Mouse (Mus musculus) heart, embryonic 10.5 days (tissue): Measurements from ENCODE around the gene Trio. TPM values are rescaled to one million over a fixed set of nuclear protein-coding genes. Genes with fewer than 3 reads are reported as not detected.

ENCODE experiments used
- DNase-seq: peaks from one replicate; pipeline ENCODE4 v3.0.0-alpha.2; 2017; ENCODE audit warnings: low spot score
- H3K27ac ChIP-seq: fragments of 300-500 bp; sonication (generic); 2 replicates; pipeline ENCODE4 v1.5.1; 2016; ENCODE audit warnings: mild to moderate bottlenecking
- H3K27me3 ChIP-seq: fragments of 300-500 bp; sonication (generic); 2 replicates; pipeline ENCODE4 v1.6.1; 2016; ENCODE audit warnings: mild to moderate bottlenecking; ENCODE audit not compliant: poor library complexity, insufficient read depth, severe bottlenecking
- H3K36me3 ChIP-seq: fragments of 300-500 bp; sonication (generic); 2 replicates; pipeline ENCODE4 v1.6.1; 2016; ENCODE audit warnings: mild to moderate bottlenecking, moderate library complexity
- H3K4me1 ChIP-seq: fragments of 300-500 bp; sonication (generic); 2 replicates; pipeline ENCODE4 v1.6.1; 2016; ENCODE audit warnings: mild to moderate bottlenecking
- H3K4me3 ChIP-seq: fragments of 300-500 bp; sonication (generic); 2 replicates; pipeline ENCODE4 v1.5.1; 2016; ENCODE audit warnings: mild to moderate bottlenecking, moderate library complexity
- H3K9me3 ChIP-seq: fragments of 300-500 bp; sonication (generic); 2 replicates; pipeline ENCODE4 v1.6.1; 2016; ENCODE audit warnings: mild to moderate bottlenecking, moderate library complexity
- WGBS: fragments of 180-500 bp; shearing (Covaris S2); methylation state at CpG from one replicate; pipeline ENCODE4 v1.1.7; 2016; 5-methylcytosine and 5-hydroxymethylcytosine counted together
- polyA plus RNA-seq: library from polyadenylated mRNA; unstranded; fragments of >200 nt; fragmentation: Nextera tagmentation; extraction: Ambion mirVana; gene quantifications from 2 replicates; pipeline ENCODE4 v1.2.1, GENCODE M21; 2016

The Trio gene
- polyA plus RNA-seq, 1 experiment from 2014 or later = 22.7 TPM

GRCm38 (mm10) chr15:27761416-27761815 is 264.2 kb downstream of the Trio start:
- H3K4me1 ChIP-seq = no peaks in the 10 kb centered on the region
- no peaks in the 10 kb centered on the region for H3K9me3 ChIP-seq
- no peaks in the 10 kb centered on the region for H3K27me3 ChIP-seq
- no peak overlapping the region for H3K4me3 ChIP-seq
- DNase-seq = no peak
- H3K36me3 ChIP-seq = peaks cover 70% of the 10 kb centered on the region
- 86% methylated on average over 3 of the region's 3 CpGs for WGBS
- H3K27ac ChIP-seq = no peak overlapping the region

GRCm38 (mm10) chr15:27760655-27761054 is 265.0 kb downstream of the Trio start:
- Histone ChIP-seq H3K4me1 (no peaks in the 10 kb centered on the region), H3K36me3 (peaks cover 70% of the 10 kb centered on the region), H3K4me3 (no peak overlapping the region), H3K27ac (no peak overlapping the region), H3K9me3 (no peaks in the 10 kb centered on the region), H3K27me3 (no peaks in the 10 kb centered on the region)
- WGBS = 89% methylated on average over 1 of the region's 1 CpGs
- no peak for DNase-seq

GRCm38 (mm10) chr15:27759890-27760289 is 265.8 kb downstream of the Trio start:
- Histone ChIP-seq H3K27ac (no peak overlapping the region), H3K36me3 (peaks cover 72% of the 10 kb centered on the region)
- DNase-seq = no peak

GRCm38 (mm10) chr15:27758680-27759079 is 267.0 kb downstream of the Trio start:
- no peak overlapping the region for H3K27ac ChIP-seq
- peaks cover 71% of the 10 kb centered on the region for H3K36me3 ChIP-seq
- H3K4me1 ChIP-seq = no peaks in the 10 kb centered on the region
- 69% methylated on average over 6 of the region's 6 CpGs for WGBS
- no peak overlapping the region for H3K4me3 ChIP-seq
- DNase-seq = no peak
- no peaks in the 10 kb centered on the region for H3K27me3 ChIP-seq
- H3K9me3 ChIP-seq = no peaks in the 10 kb centered on the region

More at GRCm38 (mm10) chr15:27759890-27760289, 265.8 kb downstream of the Trio start:
- H3K4me3 ChIP-seq = no peak overlapping the region
- H3K27me3 ChIP-seq = no peaks in the 10 kb centered on the region
- H3K4me1 ChIP-seq = no peaks in the 10 kb centered on the region
- 83% methylated on average over 5 of the region's 5 CpGs for WGBS
- H3K9me3 ChIP-seq = no peaks in the 10 kb centered on the region

GRCm38 (mm10) chr15:27756426-27756825 is 269.2 kb downstream of the Trio start:
- 92% methylated on average over 11 of the region's 11 CpGs for WGBS
- H3K27ac ChIP-seq = no peak overlapping the region
- H3K9me3 ChIP-seq = no peaks in the 10 kb centered on the region
- no peak for DNase-seq
- H3K4me1 ChIP-seq = no peaks in the 10 kb centered on the region
- peaks cover 78% of the 10 kb centered on the region for H3K36me3 ChIP-seq
- no peaks in the 10 kb centered on the region for H3K27me3 ChIP-seq
- no peak overlapping the region for H3K4me3 ChIP-seq

- DNase-seq = no peak
- Histone ChIP-seq H3K27ac (no peak overlapping the region), H3K4me1 (no peaks in the 10 kb centered on the region)
Observed at GRCm38 (mm10) chr15:27754571-27755260, 270.9 kb downstream of the Trio start.

GRCm38 (mm10) chr15:27753923-27754322 is 271.7 kb downstream of the Trio start:
- Histone ChIP-seq H3K9me3 (no peaks in the 10 kb centered on the region), H3K27me3 (no peaks in the 10 kb centered on the region), H3K27ac (no peak overlapping the region), H3K4me1 (no peaks in the 10 kb centered on the region), H3K4me3 (no peak overlapping the region), H3K36me3 (peaks cover 86% of the 10 kb centered on the region)
- no peak for DNase-seq
- WGBS = 77% methylated on average over 5 of the region's 5 CpGs

More at GRCm38 (mm10) chr15:27754571-27755260, 270.9 kb downstream of the Trio start:
- Histone ChIP-seq H3K4me3 (no peak overlapping the region), H3K27me3 (no peaks in the 10 kb centered on the region), H3K9me3 (no peaks in the 10 kb centered on the region), H3K36me3 (peaks cover 83% of the 10 kb centered on the region)
- WGBS = 77% methylated on average over 7 of the region's 7 CpGs

- Histone ChIP-seq H3K9me3 (no peaks in the 10 kb centered on the region), H3K27me3 (no peaks in the 10 kb centered on the region), H3K36me3 (peaks cover 90% of the 10 kb centered on the region), H3K4me3 (no peak overlapping the region), H3K27ac (no peak overlapping the region), H3K4me1 (no peaks in the 10 kb centered on the region; the same call in 1 of the 2 replicates)
- DNase-seq = no peak
- WGBS = 83% methylated on average over 7 of the region's 7 CpGs
Observed at GRCm38 (mm10) chr15:27752677-27753342, 272.8 kb downstream of the Trio start.

- 81% methylated on average over 12 of the region's 12 CpGs for WGBS
- Histone ChIP-seq H3K4me3 (no peak overlapping the region), H3K4me1 (no peaks in the 10 kb centered on the region; the same call in 1 of the 2 replicates), H3K27me3 (no peaks in the 10 kb centered on the region), H3K27ac (no peak overlapping the region), H3K36me3 (peaks cover 92% of the 10 kb centered on the region), H3K9me3 (no peaks in the 10 kb centered on the region)
- no peak for DNase-seq
Observed at GRCm38 (mm10) chr15:27751612-27752405, 273.8 kb downstream of the Trio start.

GRCm38 (mm10) chr15:27748739-27749138 is 276.9 kb downstream of the Trio start:
- H3K4me1 ChIP-seq = peaks cover 18% of the 10 kb centered on the region
- H3K27me3 ChIP-seq = no peaks in the 10 kb centered on the region
- 88% methylated on average over 8 of the region's 8 CpGs for WGBS
- no peak for DNase-seq
- no peak overlapping the region for H3K4me3 ChIP-seq
- peaks cover 93% of the 10 kb centered on the region for H3K36me3 ChIP-seq
- no peak overlapping the region for H3K27ac ChIP-seq
- H3K9me3 ChIP-seq = no peaks in the 10 kb centered on the region

GRCm38 (mm10) chr15:27747512-27747911 is 278.1 kb downstream of the Trio start:
- H3K4me1 ChIP-seq = peaks cover 18% of the 10 kb centered on the region
- H3K9me3 ChIP-seq = no peaks in the 10 kb centered on the region
- H3K4me3 ChIP-seq = no peak overlapping the region
- no peak for DNase-seq
- H3K36me3 ChIP-seq = peaks cover 98% of the 10 kb centered on the region
- H3K27me3 ChIP-seq = no peaks in the 10 kb centered on the region
- H3K27ac ChIP-seq = no peak overlapping the region
- WGBS = 90% methylated on average over 18 of the region's 18 CpGs

- Histone ChIP-seq H3K27ac (peak overlapping the region; percentile 36; the same call in 1 of the 2 replicates), H3K4me1 (peaks cover 24% of the 10 kb centered on the region), H3K4me3 (no peak overlapping the region), H3K27me3 (no peaks in the 10 kb centered on the region), H3K9me3 (no peaks in the 10 kb centered on the region), H3K36me3 (peaks cover 94% of the 10 kb centered on the region)
- DNase-seq = no peak
- 61% methylated on average over 5 of the region's 5 CpGs for WGBS
Observed at GRCm38 (mm10) chr15:27744995-27745394, 280.7 kb downstream of the Trio start.

- H3K27ac ChIP-seq = peak overlapping the region; percentile 6; the same call in 1 of the 2 replicates
- WGBS = 56% methylated on average over 7 of the region's 7 CpGs
- peaks cover 13% of the 10 kb centered on the region for H3K4me1 ChIP-seq
- H3K4me3 ChIP-seq = no peak overlapping the region
- DNase-seq = no peak
- H3K36me3 ChIP-seq = peaks cover 82% of the 10 kb centered on the region
- no peaks in the 10 kb centered on the region for H3K27me3 ChIP-seq
- no peaks in the 10 kb centered on the region for H3K9me3 ChIP-seq
Observed at GRCm38 (mm10) chr15:27740080-27740479, 285.6 kb downstream of the Trio start.
